Mouse (Mus musculus): ENCODE measurements around the gene Myh3.

- TF ChIP-seq POLR2A (IDR thresholded peaks at IDR 0.05; ENCODE audit: insufficient read length, low read depth) (no peak), MYOG (IDR thresholded peaks at IDR 0.05; ENCODE audit: control insufficient read depth in 1 of 3, insufficient read depth in 1 of 3, insufficient read length in 2 of 3, low read depth in 2 of 3) (no peak)
These were observed 35.3 kb downstream of the Myh3 start for GRCm38 (mm10) chr11:67113381-67113780.

Data from myocyte (in vitro differentiated cells).